Mouse (Mus musculus) embryonic facial prominence, embryonic 15.5 days (tissue): ENCODE measurements around the gene Defa31. TPM values are rescaled to one million over a fixed set of nuclear protein-coding genes. Genes with fewer than 3 reads are reported as not detected.
"Not testable (repeated sequence)": the region's sequence is repeated elsewhere in the genome, so short reads cannot be mapped to it uniquely, and the experiment has no call there.

Experiments
- ATAC-seq: fragments of 200-750 bp; cut with Nextera tagmentation; 2 replicates; pipeline ENCODE4 v1.8.0; 2017; ENCODE audit warnings: low read depth, moderate TSS enrichment; ENCODE audit not compliant: insufficient number of reproducible peaks, low FRiP score, low TSS enrichment
- H3K27ac ChIP-seq: fragments of 300-500 bp; sonication (generic); replicated peaks from 2 replicates; pipeline ENCODE4 v1.5.1; 2015; ENCODE audit warnings: mild to moderate bottlenecking, inconsistent platforms
- H3K27me3 ChIP-seq: fragments of 300-500 bp; sonication (generic); 2 replicates; pipeline ENCODE4 v1.6.1; 2015; ENCODE audit warnings: inconsistent platforms
- H3K36me3 ChIP-seq: fragments of 300-500 bp; sonication (generic); 2 replicates; pipeline ENCODE4 v1.6.1; 2015; ENCODE audit warnings: mild to moderate bottlenecking, inconsistent platforms
- H3K4me1 ChIP-seq: fragments of 300-500 bp; sonication (generic); 2 replicates; pipeline ENCODE4 v1.6.1; 2015; ENCODE audit warnings: inconsistent platforms
- H3K4me2 ChIP-seq: fragments of 300-500 bp; sonication (generic); replicated peaks from 2 replicates; pipeline ENCODE4 v1.6.1; 2015; ENCODE audit warnings: mild to moderate bottlenecking, inconsistent platforms
- H3K4me3 ChIP-seq: fragments of 300-500 bp; sonication (generic); replicated peaks from 2 replicates; pipeline ENCODE4 v1.5.1; 2015; ENCODE audit warnings: mild to moderate bottlenecking, inconsistent platforms
- H3K9ac ChIP-seq: fragments of 300-500 bp; sonication (generic); 2 replicates; pipeline ENCODE4 v1.6.1; 2015; ENCODE audit warnings: inconsistent platforms
- H3K9me3 ChIP-seq: fragments of 300-500 bp; sonication (generic); replicated peaks from 2 replicates; pipeline ENCODE4 v1.6.1; 2016; ENCODE audit warnings: inconsistent platforms
- WGBS: fragments of 180-500 bp; shearing (Covaris S2); methylation state at CpG from one replicate; pipeline ENCODE4 v1.1.7; 2015; 5-methylcytosine and 5-hydroxymethylcytosine counted together
- polyA plus RNA-seq: library from polyadenylated mRNA; unstranded; fragments of >200 nt; fragmentation: Nextera tagmentation; extraction: Ambion mirVana; gene quantifications from 2 replicates; pipeline ENCODE4 v1.2.1, GENCODE M21; 2015

Gene Defa31
- not detected in 2 replicates for polyA plus RNA-seq

- WGBS = no CpG with 5 or more reads among the region's 1 CpGs
- ATAC-seq, H3K4me2 ChIP-seq, H3K4me1 ChIP-seq, H3K9ac ChIP-seq, H3K27me3 ChIP-seq, H3K27ac ChIP-seq, H3K36me3 ChIP-seq, H3K9me3 ChIP-seq, H3K4me3 ChIP-seq: not testable (repeated sequence)
Measured at GRCm38 (mm10) chr8:21191314-21191713, at the start of gene Defa31. TSS of gene Defa31 (plus strand) at chr8:21191614.

- not testable (repeated sequence) for ATAC-seq, H3K4me3 ChIP-seq, H3K27ac ChIP-seq, H3K27me3 ChIP-seq, H3K4me2 ChIP-seq, H3K36me3 ChIP-seq, H3K9ac ChIP-seq, H3K4me1 ChIP-seq, H3K9me3 ChIP-seq
- WGBS = no CpG with 5 or more reads among the region's 1 CpGs
Measured at GRCm38 (mm10) chr8:21161977-21162376, 29.4 kb upstream of the Defa31 start, which contains the start of gene Defa22. TSS of gene Defa22 (plus strand) at chr8:21162277.

GRCm38 (mm10) chr8:21201261-21201660 lies 9.8 kb downstream of the Defa31 start, which contains the start of gene Gm15293:
TSS of gene Gm15293 (plus strand) at chr8:21201561.
- WGBS = no CpG with 5 or more reads among the region's 1 CpGs

More at GRCm38 (mm10) chr8:21201261-21201660, 9.8 kb downstream of the Defa31 start, which contains the start of gene Gm15293:
- not testable (repeated sequence) for H3K36me3 ChIP-seq, H3K9ac ChIP-seq, H3K9me3 ChIP-seq, H3K4me1 ChIP-seq, H3K27me3 ChIP-seq, ATAC-seq, H3K27ac ChIP-seq, H3K4me3 ChIP-seq, H3K4me2 ChIP-seq

Other genes starting within 250 kb of the Defa31 start
- gene AY761185, start 246.9 kb upstream of the Defa31 start, polyA plus RNA-seq = not detected in 2 replicates
- not detected in 2 replicates for gene Defa21, start 166.1 kb upstream of the Defa31 start, polyA plus RNA-seq
- gene Defa23, start 136.6 kb upstream of the Defa31 start, polyA plus RNA-seq = not detected in 2 replicates
- not detected in 2 replicates for gene Defa35, start 126.6 kb upstream of the Defa31 start, polyA plus RNA-seq
- gene Defa25, start 107.2 kb upstream of the Defa31 start, polyA plus RNA-seq = not detected in 2 replicates
- gene Gm14851, start 95.6 kb upstream of the Defa31 start, polyA plus RNA-seq = not detected in 2 replicates
- not detected in 2 replicates for gene Defa30, start 57.0 kb upstream of the Defa31 start, polyA plus RNA-seq
- gene Defa22, start 29.3 kb upstream of the Defa31 start, polyA plus RNA-seq = not detected in 2 replicates
- gene Gm15293, start 9.9 kb downstream of the Defa31 start, polyA plus RNA-seq = not detected in 2 replicates
- not detected in 2 replicates for gene Gm15292, start 58.1 kb downstream of the Defa31 start, polyA plus RNA-seq
- gene Defa27, start 123.9 kb downstream of the Defa31 start, polyA plus RNA-seq = not detected in 2 replicates
- gene Defa29, start 135.4 kb downstream of the Defa31 start, polyA plus RNA-seq = not detected in 2 replicates
- not detected in 2 replicates for gene Defa2, start 186.9 kb downstream of the Defa31 start, polyA plus RNA-seq
- gene Defa33, start 200.2 kb downstream of the Defa31 start, polyA plus RNA-seq = not detected in 2 replicates
- gene Defa36, start 235.8 kb downstream of the Defa31 start, polyA plus RNA-seq = not detected in 2 replicates